Mouse (Mus musculus): ENCODE data around the gene Coq9. TPM values are rescaled to one million over a fixed set of nuclear protein-coding genes. Genes with fewer than 3 reads are reported as not detected.

The Coq9 gene
- total and polyA plus RNA-seq, 2 experiments: 148 to 280 TPM

DNA sequence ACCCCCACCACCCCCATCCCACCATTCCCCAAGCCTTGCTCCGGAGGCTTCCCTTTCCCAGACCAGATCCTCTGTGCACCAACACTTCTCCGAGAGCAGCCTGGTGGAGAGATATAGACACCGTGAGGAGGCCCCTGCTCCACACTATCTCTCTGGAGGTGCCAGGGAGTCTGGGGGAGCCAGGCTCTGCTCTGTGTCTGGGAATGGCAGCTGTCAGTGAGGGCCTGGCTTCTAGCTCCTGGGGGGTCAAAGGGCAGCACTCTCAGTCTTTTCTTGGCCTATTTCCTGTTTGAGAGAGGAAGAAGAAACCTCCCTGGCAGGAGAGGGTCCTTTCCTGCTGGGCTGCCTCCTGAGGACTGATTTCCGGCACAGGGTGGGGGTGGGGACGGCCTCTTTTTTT lies 62.9 kb downstream of the Coq9 start:
- no peak overlapping the region for H3K4me3 ChIP-seq (ENCODE audit: insufficient read depth, low read depth, low read length)
- TF ChIP-seq POLR2A (IDR thresholded peaks at IDR 0.05; ENCODE audit: extremely low read depth, insufficient read depth, low read length) (no peak), CTCF (IDR thresholded peaks at IDR 0.05; ENCODE audit: low read depth, low read length) (no peak)
- WGBS: 51% methylated on average over 5 of the region's 5 CpGs
- H3K27me3 ChIP-seq (ENCODE audit: control insufficient read depth, insufficient read depth, low read length): no peaks in the 10 kb centered on the region
- H3K4me1 ChIP-seq (ENCODE audit: control insufficient read depth, insufficient read depth, low read length): 0 out of 2 replicates have a peak, but pooled peaks cover 1% of the 10 kb centered on the region
- H3K27ac ChIP-seq (replicated peaks; ENCODE audit: insufficient read depth, low read depth, low read length): no peak overlapping the region
- H3K36me3 ChIP-seq (ENCODE audit: control insufficient read depth, insufficient read depth, low read length): no peaks in the 10 kb centered on the region
- no peak for DNase-seq (ENCODE audit: extremely low read depth, low read depth, low spot score)
- no peak overlapping the region for H3K9ac ChIP-seq (ENCODE audit: low read depth, low read length)
- no peaks in the 10 kb centered on the region for H3K79me2 ChIP-seq (ENCODE audit: control insufficient read depth, insufficient read depth, low read length)

DNA sequence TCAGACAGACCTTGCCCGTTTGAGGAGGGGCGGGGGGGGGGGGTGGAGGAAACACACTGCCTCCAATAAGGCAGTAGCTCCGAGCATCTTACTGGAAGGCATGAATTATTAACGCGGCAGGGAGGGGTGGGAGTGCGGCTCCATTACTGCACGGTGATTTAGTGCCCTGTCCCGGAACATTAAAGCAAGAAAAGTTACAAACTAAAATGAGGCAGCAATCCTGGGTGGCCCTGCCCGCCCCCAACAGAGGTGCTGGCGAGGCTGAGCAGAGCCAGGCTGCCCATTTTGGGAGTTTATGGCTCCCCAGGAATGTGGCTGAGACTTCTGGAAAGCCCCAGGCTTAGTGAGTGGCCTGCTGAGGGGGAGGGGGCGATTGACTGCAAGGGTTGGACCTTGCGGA lies 65.6 kb downstream of the Coq9 start:
- H3K9ac ChIP-seq (ENCODE audit: low read depth, low read length): no peak overlapping the region
- H3K27ac ChIP-seq (replicated peaks; ENCODE audit: insufficient read depth, low read depth, low read length): no peak overlapping the region
- TF ChIP-seq POLR2A (IDR thresholded peaks at IDR 0.05; ENCODE audit: extremely low read depth, insufficient read depth, low read length): no peak
- TF ChIP-seq CTCF (IDR thresholded peaks at IDR 0.05; ENCODE audit: low read depth, low read length): no peak
- H3K4me3 ChIP-seq (ENCODE audit: insufficient read depth, low read depth, low read length): no peak overlapping the region
- 0 out of 2 replicates have a peak, but pooled peaks cover 1% of the 10 kb centered on the region for H3K4me1 ChIP-seq (ENCODE audit: control insufficient read depth, insufficient read depth, low read length)
- DNase-seq (ENCODE audit: extremely low read depth, low read depth, low spot score): no peak
- no peaks in the 10 kb centered on the region for H3K27me3 ChIP-seq (ENCODE audit: control insufficient read depth, insufficient read depth, low read length)
- 87% methylated on average over 12 of the region's 12 CpGs for WGBS
- no peaks in the 10 kb centered on the region for H3K36me3 ChIP-seq (ENCODE audit: control insufficient read depth, insufficient read depth, low read length)
- no peaks in the 10 kb centered on the region for H3K79me2 ChIP-seq (ENCODE audit: control insufficient read depth, insufficient read depth, low read length)

Other genes with a start within 250 kb of the Coq9 start
- 21.4 and 22.0 TPM in 2 replicates for gene Rspry1, start 236.4 kb upstream of the Coq9 start, total RNA-seq (2014; rRNA removed)
- gene Rspry1, start 236.4 kb upstream of the Coq9 start, polyA plus RNA-seq (2012; rRNA removed): 5.6 and 5.7 TPM in 2 replicates
- 9.0 and 9.3 TPM in 2 replicates for gene Fam192a, start 236.3 kb upstream of the Coq9 start, total RNA-seq (2014; rRNA removed)
- 10.1 and 12.2 TPM in 2 replicates for gene Fam192a, start 236.3 kb upstream of the Coq9 start, polyA plus RNA-seq (2012; rRNA removed)
- 4.2 and 4.8 TPM in 2 replicates for gene Arl2bp, start 171.7 kb upstream of the Coq9 start, total RNA-seq (2014; rRNA removed)
- 5.9 and 7.7 TPM in 2 replicates for gene Arl2bp, start 171.7 kb upstream of the Coq9 start, polyA plus RNA-seq (2012; rRNA removed)
- gene Pllp, start 142.0 kb upstream of the Coq9 start, total RNA-seq (2014; rRNA removed): 8.1 and 8.6 TPM in 2 replicates
- gene Pllp, start 142.0 kb upstream of the Coq9 start, polyA plus RNA-seq (2012; rRNA removed): 41.8 and 44.1 TPM in 2 replicates
- gene Ccl22, start 92.7 kb upstream of the Coq9 start, total RNA-seq (2014; rRNA removed): 0.28 and 4.4 TPM in 2 replicates
- 0.24 and 0.32 TPM in 2 replicates for gene Ccl22, start 92.7 kb upstream of the Coq9 start, polyA plus RNA-seq (2012; rRNA removed)
- 0.55 and 1.0 TPM in 2 replicates for gene Cx3cl1, start 66.3 kb upstream of the Coq9 start, total RNA-seq (2014; rRNA removed)
- 0.82 and 1.1 TPM in 2 replicates for gene Cx3cl1, start 66.3 kb upstream of the Coq9 start, polyA plus RNA-seq (2012; rRNA removed)
- not detected in 2 replicates for gene Ccl17, start 27.9 kb upstream of the Coq9 start, total RNA-seq (2014; rRNA removed)
- gene Ccl17, start 27.9 kb upstream of the Coq9 start, polyA plus RNA-seq (2012; rRNA removed): 0.21 and 0.22 TPM in 2 replicates
- 9.5 and 11.9 TPM in 2 replicates for gene Ciapin1, start within 50 bp of the Coq9 start, total RNA-seq (2014; rRNA removed)
- 48.9 and 57.3 TPM in 2 replicates for gene Ciapin1, start within 50 bp of the Coq9 start, polyA plus RNA-seq (2012; rRNA removed)
- gene Polr2c, start 19.1 kb downstream of the Coq9 start, total RNA-seq (2014; rRNA removed): 27.4 and 31.7 TPM in 2 replicates
- gene Polr2c, start 19.1 kb downstream of the Coq9 start, polyA plus RNA-seq (2012; rRNA removed): 44.1 and 47.3 TPM in 2 replicates
- 0.83 and 1.5 TPM in 2 replicates for gene Dok4, start 38.0 kb downstream of the Coq9 start, total RNA-seq (2014; rRNA removed)
- gene Dok4, start 38.0 kb downstream of the Coq9 start, polyA plus RNA-seq (2012; rRNA removed): 1.4 and 1.5 TPM in 2 replicates
- 0.46 and 0.94 TPM in 2 replicates for gene Ccdc102a, start 79.8 kb downstream of the Coq9 start, total RNA-seq (2014; rRNA removed)
- gene Ccdc102a, start 79.8 kb downstream of the Coq9 start, polyA plus RNA-seq (2012; rRNA removed): 0.90 and 1.2 TPM in 2 replicates
- gene Adgrg5, start 85.4 kb downstream of the Coq9 start, total RNA-seq (2014; rRNA removed): 0.18 and 0.27 TPM in 2 replicates
- gene Adgrg5, start 85.4 kb downstream of the Coq9 start, polyA plus RNA-seq (2012; rRNA removed): 0.58 and 0.77 TPM in 2 replicates
- gene Adgrg1, start 136.4 kb downstream of the Coq9 start, total RNA-seq (2014; rRNA removed): 0.55 and 2.3 TPM in 2 replicates
- gene Adgrg1, start 136.4 kb downstream of the Coq9 start, polyA plus RNA-seq (2012; rRNA removed): 3.0 and 4.2 TPM in 2 replicates
- gene Adgrg3, start 179.4 kb downstream of the Coq9 start, total RNA-seq (2014; rRNA removed): 3.0 and 5.0 TPM in 2 replicates
- 4.4 and 8.5 TPM in 2 replicates for gene Adgrg3, start 179.4 kb downstream of the Coq9 start, polyA plus RNA-seq (2012; rRNA removed)
- not detected in 2 replicates for gene Drc7, start 216.8 kb downstream of the Coq9 start, total RNA-seq (2014; rRNA removed)
- gene Drc7, start 216.8 kb downstream of the Coq9 start, polyA plus RNA-seq (2012; rRNA removed): not detected in 2 replicates
- gene Katnb1, start 242.9 kb downstream of the Coq9 start, total RNA-seq (2014; rRNA removed): 1.2 and 1.3 TPM in 2 replicates
- gene Katnb1, start 242.9 kb downstream of the Coq9 start, polyA plus RNA-seq (2012; rRNA removed): 2.5 and 3.2 TPM in 2 replicates